Mouse (Mus musculus): ENCODE measurements around the gene Wdr63. TPM values are rescaled to one million over a fixed set of nuclear protein-coding genes. Genes with fewer than 3 reads are reported as not detected.

Gene Wdr63
- total RNA-seq, 2 experiments from 2014 or later: not detected

DNA sequence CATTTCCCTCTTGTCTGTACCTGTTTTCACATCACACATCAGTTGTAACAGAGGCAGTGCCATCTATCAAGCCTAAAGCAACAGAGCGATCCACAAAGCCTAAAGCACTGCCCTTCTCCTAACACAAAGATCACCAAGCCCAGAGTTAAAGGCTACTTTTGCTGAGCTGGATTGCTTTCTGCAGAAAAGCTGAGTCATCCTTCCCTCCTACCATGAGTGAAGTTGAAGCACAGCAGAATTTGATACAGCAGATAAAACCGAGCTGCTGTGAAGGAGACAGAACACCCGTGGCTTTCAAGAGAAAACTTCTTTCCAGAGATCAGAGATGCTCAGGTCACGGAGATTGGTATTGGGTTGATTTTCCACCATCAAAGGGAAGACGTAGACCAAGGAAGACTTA is 38.2 kb upstream of the Wdr63 start:
- no peak for DNase-seq
- no peak overlapping the region for H3K27ac ChIP-seq
- intact Hi-C loops (cut with DNase I): no loop called here
- no peak for TF ChIP-seq CTCF (IDR thresholded peaks at IDR 0.05)
- no peak overlapping the region for H3K4me3 ChIP-seq

DNA sequence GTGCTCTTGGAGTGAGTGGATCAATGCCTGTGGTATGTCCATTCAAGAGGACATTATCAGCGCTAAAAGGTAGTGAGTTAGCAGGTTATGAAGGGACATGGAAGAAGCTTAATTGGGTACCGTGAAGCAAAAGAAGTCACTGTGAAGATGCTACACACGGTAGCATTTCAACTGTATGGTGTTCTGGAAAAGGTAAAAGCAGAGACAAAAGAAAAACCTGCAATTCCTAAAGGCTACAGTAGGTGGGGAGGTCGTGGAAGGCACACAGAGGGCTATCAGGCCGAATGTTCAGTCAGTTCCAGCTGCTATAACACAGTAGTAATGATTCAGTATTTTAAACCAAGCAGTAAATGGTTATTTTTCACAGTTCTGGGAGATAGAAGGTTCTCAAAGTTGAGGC is 37.6 kb upstream of the Wdr63 start:
- TF ChIP-seq CTCF (IDR thresholded peaks at IDR 0.05): no peak
- DNase-seq: no peak
- intact Hi-C loops (cut with DNase I): no loop called here
- H3K4me3 ChIP-seq: no peak overlapping the region
- no peak overlapping the region for H3K27ac ChIP-seq

DNA sequence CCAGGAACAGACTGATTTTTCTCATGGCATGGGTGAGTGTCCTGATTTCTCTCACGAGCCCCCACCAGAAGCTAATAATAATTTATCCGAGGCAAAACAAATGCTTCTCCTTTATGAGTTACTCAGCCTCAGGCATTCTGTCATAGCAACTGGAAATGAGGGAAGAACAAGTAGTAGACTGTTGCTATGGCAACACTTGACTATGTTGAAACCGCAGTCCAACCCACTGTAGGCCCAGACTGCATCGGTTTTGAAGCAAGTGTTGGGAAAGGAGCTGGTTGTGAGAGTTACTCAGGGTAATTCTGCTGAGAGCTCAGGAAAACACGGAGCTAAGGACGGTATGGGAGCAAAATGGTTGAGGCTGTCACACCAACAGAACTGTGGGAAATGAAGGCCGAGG is 34.6 kb upstream of the Wdr63 start:
- Histone ChIP-seq H3K4me3 (no peak overlapping the region), H3K27ac (no peak overlapping the region)
- TF ChIP-seq CTCF (IDR thresholded peaks at IDR 0.05): no peak
- intact Hi-C loops (cut with DNase I): no loop called here
- DNase-seq: no peak

DNA sequence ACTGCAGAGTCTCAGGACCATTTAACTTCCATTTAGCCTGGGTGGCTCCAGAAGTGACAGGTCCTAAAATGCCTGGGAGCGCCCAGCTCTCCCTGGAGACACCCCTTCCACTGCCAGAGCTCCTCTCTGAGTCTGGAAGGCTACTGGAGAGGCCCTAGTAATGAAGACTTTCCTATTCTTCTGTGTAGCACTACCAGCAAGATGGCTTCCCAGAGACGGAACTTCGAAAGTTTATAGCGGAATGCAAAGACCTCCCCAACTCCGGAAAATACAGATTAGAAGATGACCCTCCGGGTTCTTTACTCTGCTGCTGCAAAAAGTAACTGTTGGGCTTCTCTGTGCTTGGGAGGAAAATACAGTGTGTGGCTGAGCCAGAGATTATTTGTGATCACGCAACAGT is 32.3 kb upstream of the Wdr63 start:
- intact Hi-C loops (cut with DNase I): no loop called here

DNA sequence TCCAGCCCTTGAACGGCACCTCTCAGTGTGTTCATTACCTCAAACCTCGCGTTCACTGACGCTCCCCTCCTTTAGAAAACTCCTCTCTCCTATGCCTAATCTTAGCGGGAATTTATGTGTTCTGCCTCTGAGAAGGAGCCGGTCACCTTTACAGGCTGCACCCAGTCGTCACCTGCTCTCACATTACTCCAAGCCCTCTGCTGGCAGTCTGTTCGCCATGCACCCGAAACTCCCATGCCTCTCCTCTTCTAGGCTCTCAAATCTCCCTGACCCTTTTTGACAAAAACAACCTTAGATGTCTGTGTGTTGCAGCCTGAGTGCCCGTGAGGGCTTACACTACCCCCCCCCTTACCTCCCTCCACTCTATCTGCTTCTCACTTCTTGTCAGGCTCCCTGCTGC is 28.5 kb upstream of the Wdr63 start:
- Histone ChIP-seq H3K27ac (no peak overlapping the region), H3K4me3 (no peak overlapping the region)
- no peak for DNase-seq
- intact Hi-C loops (cut with DNase I): no loop called here
- peak; percentile 8; the same call in 1 of the 2 replicates for TF ChIP-seq CTCF (IDR thresholded peaks at IDR 0.05)

More for the DNA sequence above, 32.3 kb upstream of the Wdr63 start:
- no peak overlapping the region for H3K27ac ChIP-seq
- no peak for TF ChIP-seq CTCF (IDR thresholded peaks at IDR 0.05)
- no peak overlapping the region for H3K4me3 ChIP-seq
- no peak for DNase-seq

DNA sequence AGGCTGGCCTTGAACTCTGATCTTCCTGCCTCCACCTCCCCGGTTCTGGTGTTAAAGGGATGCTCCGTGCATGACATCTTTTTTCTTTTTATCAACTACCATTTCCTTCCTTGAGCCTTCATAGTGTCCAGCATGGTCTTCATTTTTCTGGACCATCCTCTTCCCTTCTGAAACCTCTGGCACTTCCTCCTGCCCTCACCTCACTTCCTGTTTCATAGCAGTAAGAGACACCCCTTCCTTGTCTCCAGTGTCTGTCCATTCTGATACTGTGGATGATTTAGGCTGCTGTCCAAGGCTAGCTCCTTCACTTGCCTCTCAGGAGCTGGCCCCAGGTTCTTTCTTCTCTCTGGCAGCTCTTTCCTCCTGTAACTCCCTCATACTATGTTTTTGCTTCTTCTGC is 27.5 kb upstream of the Wdr63 start:
- intact Hi-C loops (cut with DNase I): no loop called here
- TF ChIP-seq CTCF (IDR thresholded peaks at IDR 0.05): no peak
- H3K27ac ChIP-seq: no peak overlapping the region
- no peak for DNase-seq
- H3K4me3 ChIP-seq: no peak overlapping the region

DNA sequence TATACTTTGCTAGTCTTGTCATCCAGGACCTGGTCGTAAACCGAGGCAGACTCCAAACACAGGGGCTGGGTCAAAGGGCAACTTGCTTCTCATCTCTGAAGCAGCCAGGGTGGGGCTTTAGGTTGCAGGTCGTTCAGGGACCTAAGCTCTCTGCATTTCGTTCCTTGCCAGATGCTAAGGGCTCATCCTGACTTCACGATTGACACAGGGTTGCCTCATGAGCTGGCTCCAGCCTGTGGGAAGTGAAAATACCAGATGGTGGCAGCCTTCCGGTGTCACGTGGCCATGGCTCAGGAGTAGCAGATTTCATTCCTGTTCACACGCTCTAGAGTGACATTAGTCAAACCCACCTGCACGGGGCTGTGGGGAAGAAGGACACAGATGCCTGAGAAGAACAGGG is 26.9 kb upstream of the Wdr63 start:
- no peak for TF ChIP-seq CTCF (IDR thresholded peaks at IDR 0.05)
- peak; percentile 31 for DNase-seq
- no peak overlapping the region for H3K4me3 ChIP-seq
- no peak overlapping the region for H3K27ac ChIP-seq
- intact Hi-C loops (cut with DNase I): no loop called here

DNA sequence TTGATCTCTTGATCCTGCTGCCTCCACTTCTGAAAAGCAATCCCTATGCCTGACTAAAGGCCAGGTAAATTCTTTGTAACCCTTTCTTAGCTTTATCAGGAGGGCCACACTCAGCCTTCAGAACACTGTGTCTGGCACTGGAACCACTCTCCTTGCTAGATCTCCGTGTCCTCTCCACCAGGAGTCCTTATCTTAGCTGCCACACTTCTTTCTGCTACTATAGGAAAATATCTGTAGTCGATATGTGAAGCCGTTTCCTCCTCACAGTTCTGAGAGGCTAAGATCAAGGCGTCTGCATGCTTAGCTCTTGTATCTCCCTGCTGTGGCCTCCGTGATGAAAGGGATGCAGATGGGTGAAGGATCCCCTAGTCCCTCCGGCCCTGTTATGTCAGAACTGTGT is 19.3 kb upstream of the Wdr63 start:
- intact Hi-C loops (cut with DNase I): no loop called here
- no peak for TF ChIP-seq CTCF (IDR thresholded peaks at IDR 0.05)
- DNase-seq: no peak
- no peak overlapping the region for H3K27ac ChIP-seq
- H3K4me3 ChIP-seq: no peak overlapping the region

DNA sequence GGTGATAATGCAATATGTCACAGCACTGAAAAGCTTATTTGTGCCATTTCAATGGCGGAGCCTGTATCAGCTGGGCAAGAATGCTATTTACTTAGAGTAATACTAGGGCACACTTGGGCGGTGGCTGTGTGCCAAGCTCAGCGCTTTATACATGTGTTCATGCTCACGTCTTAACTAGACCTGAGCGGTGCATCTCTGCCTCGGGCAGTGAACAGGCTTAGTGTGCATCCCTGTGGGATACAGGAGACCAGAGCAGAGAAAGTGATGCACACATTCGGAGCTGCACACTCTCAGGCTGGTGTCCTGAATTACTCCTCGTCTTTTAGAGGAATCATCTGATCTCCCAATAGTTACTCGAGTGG is 15.5 kb upstream of the Wdr63 start:
- TF ChIP-seq CTCF (IDR thresholded peaks at IDR 0.05): no peak
- intact Hi-C loops (cut with DNase I): no loop called here
- no peak overlapping the region for H3K27ac ChIP-seq
- no peak overlapping the region for H3K4me3 ChIP-seq
- no peak for DNase-seq

DNA sequence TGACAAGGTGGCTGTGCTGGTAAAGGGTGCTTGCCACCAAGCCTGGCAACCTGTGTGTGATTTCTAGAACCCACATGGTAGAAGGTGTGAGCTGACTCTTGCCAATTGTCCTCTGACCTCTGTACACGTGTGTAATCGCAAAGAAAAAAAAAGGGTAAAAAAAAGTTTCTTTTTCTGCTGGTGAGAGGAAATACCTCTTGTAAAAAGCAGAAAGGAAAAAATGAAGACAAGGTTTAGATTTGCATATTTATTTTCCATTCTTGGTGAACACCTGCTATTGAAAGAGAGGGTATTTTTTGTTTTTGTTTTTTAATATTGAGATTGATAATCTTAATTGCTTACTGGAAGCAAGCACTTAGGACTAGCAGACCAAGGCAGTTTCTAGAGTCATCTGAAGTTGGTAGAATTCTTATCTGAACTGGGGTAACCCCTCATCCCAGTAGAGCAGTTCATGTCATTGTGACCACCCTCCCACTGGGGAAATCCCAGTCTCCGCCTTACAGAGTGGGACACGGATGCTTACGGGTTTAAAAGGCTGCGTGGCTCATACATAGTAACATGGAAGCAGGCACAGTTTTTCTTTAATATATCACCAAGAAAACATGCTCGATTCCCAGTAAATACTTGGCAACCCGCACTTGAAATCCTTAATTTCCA is 15.0 kb upstream of the Wdr63 start:
- no peak for TF ChIP-seq CTCF (IDR thresholded peaks at IDR 0.05)
- H3K27ac ChIP-seq: no peak overlapping the region
- intact Hi-C loops (cut with DNase I): no loop called here
- no peak overlapping the region for H3K4me3 ChIP-seq
- no peak for DNase-seq

DNA sequence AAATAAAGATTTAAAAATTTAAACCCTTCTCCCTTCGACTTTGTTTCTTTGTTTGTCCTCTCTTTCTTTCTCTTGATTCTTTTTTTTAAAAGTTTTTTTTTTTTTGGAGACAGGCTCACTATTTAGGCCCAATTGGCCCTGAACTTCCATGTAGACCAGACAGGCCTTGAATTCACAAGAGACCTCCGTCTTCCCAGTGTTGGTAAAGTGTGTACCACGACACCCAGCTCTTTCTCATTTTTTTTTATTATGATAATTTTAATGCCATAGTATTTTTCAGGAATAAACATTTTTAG is 14.1 kb upstream of the Wdr63 start:
- DNase-seq: no peak

DNA sequence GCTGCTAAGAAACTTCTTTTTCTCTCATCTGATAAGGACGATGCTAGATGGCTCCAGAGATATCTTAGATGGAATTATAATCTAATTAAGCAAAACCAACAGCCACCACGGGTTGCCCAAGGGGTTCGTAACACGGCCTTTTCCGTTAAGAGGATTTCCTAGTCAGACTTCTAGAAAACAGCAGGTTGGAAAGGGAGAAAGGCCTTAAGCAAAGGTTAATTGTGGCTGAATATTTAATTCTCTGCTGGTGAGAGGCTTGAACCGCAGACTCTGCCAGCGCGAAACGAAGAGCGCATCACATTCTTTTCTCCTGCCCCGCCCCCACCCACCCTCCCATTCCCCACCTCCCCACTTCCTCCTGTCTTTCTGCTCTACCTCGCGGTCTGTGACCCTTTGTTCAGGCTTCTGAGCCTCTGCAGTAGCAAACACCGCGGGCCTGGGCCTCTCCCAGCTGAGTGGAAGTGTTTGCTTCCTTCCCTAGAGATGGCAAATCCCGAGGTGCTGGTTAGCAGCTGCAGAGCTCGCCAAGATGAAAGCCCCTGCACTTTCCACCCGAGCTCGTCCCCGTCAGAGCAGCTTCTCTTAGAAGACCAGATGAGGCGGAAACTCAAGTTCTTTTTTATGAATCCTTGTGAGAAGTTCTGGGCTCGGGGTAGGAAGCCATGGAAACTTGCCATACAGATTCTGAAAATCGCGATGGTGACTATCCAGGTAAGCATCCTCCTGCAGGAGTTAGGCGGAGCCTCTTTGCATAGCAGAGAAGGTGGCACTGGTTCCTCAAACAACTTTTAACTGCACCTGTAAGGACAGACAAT is 13.6 kb upstream of the Wdr63 start:
- Histone ChIP-seq H3K4me3 (no peak overlapping the region), H3K27ac (no peak overlapping the region)
- intact Hi-C loops (cut with DNase I): no loop called here
- TF ChIP-seq CTCF (IDR thresholded peaks at IDR 0.05): no peak
- no peak for DNase-seq

More for the DNA sequence above, 14.1 kb upstream of the Wdr63 start:
- no peak overlapping the region for H3K4me3 ChIP-seq
- H3K27ac ChIP-seq: no peak overlapping the region
- no peak for TF ChIP-seq CTCF (IDR thresholded peaks at IDR 0.05)
- intact Hi-C loops (cut with DNase I): no loop called here

DNA sequence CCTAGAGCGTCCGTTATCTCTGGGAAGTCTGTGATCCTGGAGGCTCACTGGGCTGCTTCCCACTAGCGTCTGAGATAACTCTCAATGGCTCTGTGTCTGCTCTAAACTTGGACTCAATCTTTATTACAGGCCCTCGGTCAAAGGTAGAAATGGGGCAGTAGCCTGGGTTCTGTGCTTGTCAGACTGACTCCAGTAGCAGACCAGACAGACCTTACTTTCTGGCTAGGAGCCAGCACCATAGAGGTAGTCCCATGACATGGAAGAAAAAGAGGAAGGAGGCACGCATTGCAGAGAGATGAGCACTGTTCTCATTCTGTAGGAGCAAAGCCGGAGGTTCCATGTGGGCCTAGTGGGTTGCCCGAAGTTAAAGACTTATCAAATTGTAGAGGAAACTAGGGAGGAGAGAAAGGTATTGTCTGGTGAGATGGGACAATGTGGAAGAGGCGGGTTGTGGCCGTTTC is 10.1 kb upstream of the Wdr63 start:
- TF ChIP-seq CTCF (IDR thresholded peaks at IDR 0.05): no peak
- Histone ChIP-seq H3K27ac (no peak overlapping the region), H3K4me3 (no peak overlapping the region)
- DNase-seq: no peak
- intact Hi-C loops (cut with DNase I): no loop called here
